Mouse (Mus musculus) layer of hippocampus, postnatal 10 days (tissue): ENCODE data around the gene Pih1d1. TPM values are rescaled to one million over a fixed set of nuclear protein-coding genes. Genes with fewer than 3 reads are reported as not detected.

Source experiments
- DNase-seq, 2 experiments: peaks; one replicate each; pipeline ENCODE4 v3.0.0; 2021; ENCODE audit warnings: low spot score in 2 of 2
- microRNA-seq, 2 experiments: library from miRNA; unstranded; fragments of <30 nt; microRNA quantifications; one replicate each; pipeline ENCODE4 v1.2.0; 2021
- total RNA-seq, 2 experiments: library from RNA; stranded (reverse); gene quantifications; 2 replicates each; pipeline ENCODE4 v1.2.3; 2021

Pih1d1 gene
- total RNA-seq, 2 experiments from 2014 or later: 60.7 to 63.1 TPM

DNA sequence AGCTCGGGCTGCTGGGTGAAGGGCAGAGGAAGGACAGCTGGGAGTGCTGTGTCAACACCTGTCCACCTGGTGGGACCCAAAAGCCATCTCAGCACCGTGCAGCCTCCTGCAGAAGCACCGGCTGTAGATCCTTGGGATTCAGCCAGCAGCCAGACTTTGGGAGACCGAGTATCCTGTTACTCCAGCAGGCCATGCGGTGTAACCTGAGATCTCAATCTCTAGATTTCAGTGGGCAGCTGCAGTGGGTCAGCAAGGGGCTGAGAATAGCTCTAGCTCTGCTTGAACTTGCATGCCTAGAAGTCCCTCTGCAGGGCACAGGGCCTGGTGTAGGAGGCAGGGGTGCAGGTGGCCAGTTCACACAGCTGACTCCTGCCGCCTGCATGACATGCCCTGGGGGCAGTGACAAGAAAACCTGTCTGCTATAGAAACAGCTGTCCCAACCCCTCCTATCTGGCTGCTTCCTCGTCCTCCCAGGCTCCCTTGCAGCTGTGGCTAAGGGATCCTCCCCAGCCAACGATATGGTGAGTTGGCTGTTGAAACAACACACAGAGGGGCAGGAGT, 37.8 kb downstream of the Pih1d1 start:
- DNase-seq: no peak

DNA sequence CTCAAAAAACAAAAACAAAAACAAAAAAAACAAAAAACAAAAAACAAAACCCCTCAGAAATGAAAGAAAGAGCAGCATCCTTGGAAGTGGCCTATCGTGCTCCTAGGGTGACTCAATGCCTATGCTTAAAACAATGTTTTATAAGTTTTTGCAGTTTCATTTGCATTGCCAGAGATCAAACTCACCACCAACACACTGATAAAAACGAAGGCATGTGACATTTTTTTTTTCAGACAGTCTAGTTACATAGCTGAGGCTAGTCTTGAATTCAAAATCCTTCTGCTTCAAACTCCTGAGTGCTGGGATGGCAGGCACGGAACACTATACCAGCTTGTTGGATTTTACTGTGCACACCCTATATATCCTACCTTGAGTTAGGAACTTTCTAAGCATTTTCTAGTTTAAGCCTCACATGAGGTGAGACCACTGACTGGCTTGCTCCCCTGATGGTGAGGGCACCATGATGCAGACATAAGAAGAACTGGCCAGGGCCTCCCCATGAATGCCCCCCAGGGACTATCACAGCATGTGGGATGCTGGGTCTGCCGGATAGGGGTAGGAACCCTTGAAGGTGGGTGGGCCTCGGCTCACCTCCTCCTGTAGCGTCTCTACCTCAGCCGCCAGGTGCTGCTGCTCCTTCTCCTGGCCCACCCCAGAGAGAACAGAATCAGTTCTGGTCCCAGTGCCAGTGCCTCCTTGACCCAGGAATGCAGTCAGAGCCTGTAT, 38.6 kb downstream of the Pih1d1 start:
- DNase-seq: no peak

GRCm38 (mm10) chr7:45193406-45193805, 39.3 kb downstream of the Pih1d1 start:
- no peak for DNase-seq

DNA sequence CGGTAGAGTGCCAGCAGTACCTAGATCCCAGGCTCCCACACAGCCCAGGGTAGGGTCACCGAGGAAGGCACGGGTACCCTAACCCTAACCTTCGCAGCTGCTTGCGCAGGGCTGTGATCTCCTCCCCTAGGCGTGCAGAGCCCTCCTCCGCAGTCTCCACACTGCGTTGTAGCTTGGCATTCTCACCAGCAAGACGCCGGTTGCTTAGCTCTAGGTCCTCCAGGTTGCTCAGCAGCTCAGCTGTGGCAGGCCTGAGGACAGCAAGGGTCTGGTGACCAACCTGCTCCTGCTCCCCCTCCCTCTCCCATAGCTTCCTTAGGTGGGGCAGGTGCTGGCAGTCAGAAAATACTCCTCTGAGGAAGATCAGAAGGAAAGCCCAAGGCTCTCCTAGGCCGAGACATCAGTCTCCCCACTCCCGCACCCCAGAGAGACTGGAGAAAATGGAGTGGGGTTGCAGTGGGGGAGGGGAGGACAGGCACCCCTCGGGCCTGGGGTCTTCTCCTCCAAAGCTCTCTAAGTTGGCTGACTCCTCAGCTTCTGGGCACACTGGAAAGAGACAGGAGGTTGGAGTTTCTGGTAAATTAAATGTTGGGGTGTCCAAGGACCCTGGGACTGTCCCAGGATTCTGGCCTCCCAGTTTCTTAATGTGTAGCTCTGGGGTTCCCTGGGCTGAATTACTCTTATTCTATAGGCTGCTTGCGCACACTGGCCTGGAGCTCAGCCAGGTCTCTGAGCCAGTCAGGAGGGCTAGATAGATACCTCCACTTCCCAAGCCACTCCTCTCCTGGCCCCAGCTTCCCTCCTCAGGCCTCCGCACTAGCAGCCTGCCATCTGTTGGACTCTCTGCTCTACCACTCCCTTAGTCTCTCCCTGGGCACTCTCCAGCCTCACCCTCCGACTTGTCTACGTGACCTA, 40.0 kb downstream of the Pih1d1 start:
- no peak for DNase-seq

DNA sequence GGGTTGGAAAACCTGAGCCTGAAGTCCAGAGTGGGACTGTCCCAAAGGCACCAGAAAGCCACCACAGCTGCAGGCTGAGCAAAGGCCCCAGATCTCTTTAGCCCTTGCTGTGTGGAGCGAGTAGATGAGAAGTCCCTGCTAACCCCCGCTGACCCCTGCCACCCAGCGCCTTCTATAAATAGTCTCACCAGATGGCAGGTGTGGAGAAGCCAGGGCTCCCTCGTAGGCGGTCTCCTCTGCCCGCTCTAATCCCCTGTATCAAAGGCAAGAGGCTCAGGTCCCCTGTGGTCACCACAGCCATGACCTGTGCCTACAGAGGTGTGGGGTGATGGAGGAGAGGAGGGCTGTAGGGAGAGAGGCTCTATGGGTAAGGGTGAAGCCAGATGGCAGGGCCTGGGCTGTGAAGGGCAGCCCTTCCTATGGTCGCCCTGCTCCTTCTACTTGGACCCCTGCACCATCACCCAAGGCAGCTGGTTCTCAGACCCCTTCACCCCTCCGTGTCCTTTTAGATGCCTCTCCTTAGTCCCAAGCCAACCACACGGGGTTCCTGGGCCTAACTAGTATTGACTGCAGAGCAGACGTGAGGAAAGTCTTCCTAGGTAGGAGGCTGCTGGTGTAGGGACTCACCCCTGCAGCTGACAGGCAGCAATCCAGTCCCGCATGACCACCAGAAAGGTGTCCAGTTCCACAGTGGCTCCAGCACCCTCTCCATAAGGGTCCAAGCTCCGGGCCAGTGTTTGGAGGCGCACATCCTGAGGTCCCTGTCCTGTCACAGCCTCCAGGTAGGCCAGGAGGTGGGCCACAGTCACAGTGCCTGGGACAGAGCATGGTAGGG, 41.5 kb downstream of the Pih1d1 start:
- no peak for DNase-seq

DNA sequence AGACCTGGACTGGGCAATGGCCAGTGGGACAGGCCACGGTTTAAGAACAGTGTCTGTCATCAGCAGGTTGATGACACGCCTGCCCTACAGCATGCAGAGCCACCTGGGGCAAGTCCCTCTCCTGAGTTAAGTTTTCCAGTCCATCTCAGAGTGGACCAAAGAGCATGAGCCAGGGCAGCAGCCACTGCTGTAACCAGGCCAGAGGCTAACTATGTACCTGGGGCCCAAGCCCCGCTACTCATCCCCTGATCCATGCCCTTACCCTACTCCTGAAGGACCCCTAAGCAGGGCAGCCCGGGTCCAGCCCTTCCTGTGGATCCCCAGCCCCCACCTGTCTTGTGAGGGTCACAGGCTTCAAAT, 42.1 kb downstream of the Pih1d1 start:
- DNase-seq: no peak

DNA sequence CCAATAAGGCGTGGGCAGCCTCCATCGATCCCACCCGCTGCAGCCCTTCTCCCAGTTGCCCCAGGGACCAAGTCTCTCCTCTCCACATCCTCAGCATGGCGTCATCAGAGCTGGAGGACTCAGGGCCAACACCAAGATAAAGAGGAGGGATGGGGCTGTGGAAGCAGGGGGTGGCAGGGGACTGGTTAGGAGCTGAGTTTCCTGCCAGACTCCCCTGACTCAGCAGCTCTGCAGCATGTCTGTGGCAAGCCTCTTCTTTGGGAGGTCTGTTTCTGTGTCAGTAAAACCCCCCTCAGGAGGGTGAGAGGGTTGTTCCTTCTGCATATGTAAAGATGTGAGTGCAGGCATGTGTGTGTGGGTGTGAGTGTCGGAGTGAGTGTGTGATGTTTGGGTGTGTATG, 42.9 kb downstream of the Pih1d1 start:
- DNase-seq: no peak

- DNase-seq: peak; percentile 72 to 81
Measured at GRCm38 (mm10) chr7:45198435-45198834, 44.3 kb downstream of the Pih1d1 start.

GRCm38 (mm10) chr7:45198961-45199360, 44.9 kb downstream of the Pih1d1 start:
- DNase-seq: no peak

DNA sequence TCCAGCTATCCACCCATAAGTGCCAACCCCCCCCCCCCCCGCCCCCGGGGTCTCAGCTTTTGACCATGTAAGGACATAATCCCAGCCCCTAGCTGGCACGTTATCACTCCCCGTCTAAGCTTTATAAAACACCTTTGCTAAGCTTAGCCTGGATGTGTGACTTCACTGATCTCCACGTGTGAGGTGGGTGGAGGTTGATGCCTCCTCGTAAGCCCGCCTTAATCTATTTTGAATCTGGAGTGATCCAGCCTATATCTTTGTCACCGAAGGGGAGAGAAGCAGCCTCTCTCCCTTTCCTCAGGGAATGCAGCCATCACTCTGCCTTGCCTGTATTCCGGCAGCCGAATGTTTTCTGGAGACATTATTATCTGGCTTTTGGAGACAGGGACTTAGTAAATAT, 48.6 kb downstream of the Pih1d1 start:
- DNase-seq: no peak

- DNase-seq: peak; percentile 90 to 92
Measured at GRCm38 (mm10) chr7:45204380-45205143, 50.5 kb downstream of the Pih1d1 start, which contains the start of gene Ccdc155. TSS of gene Ccdc155 (minus strand) at chr7:45204892.

DNA sequence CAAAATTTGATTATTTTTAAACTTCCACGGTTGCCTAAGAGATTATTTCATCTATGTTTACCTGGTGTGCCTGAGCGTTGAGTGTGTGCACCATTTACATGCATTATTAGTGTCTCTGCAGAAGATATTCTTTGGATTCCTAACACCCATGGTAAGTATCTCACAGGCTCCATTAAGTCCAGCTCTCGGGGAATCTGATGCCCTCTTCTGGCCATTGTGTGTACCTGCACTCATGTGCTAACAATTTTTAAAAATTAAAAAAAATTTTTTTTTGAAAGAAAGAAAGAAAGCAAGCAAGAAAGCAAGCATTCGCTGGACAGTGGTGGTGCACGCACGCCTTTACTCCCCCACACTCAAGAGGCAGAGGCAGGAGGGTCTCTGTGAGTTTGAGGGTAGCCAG, 54.2 kb downstream of the Pih1d1 start:
- no peak for DNase-seq

Small RNA genes lying within 50 kb of the gene (microRNA-seq; reads per million reads assigned to microRNA genes)
- 400 to 784 reads per million in 2 experiments for gene Mir150
- 15.2 to 16.3 reads per million in 2 experiments for gene Mir5121
- 1.1 to 2.5 reads per million in 2 experiments for gene Mir7055

Other genes starting within 250 kb of the Pih1d1 start
- 100 to 1,000 TPM; 261 to 290 TPM for gene Ap2a1, start 224.8 kb upstream of the Pih1d1 start, total RNA-seq
- gene Tsks, start 211.1 kb upstream of the Pih1d1 start, total RNA-seq: under 1 TPM; 0.25 to 0.64 TPM
- gene Cpt1c, start 179.5 kb upstream of the Pih1d1 start, total RNA-seq: 100 to 1,000 TPM in 1 of 2 experiments, 10 to 100 TPM in 1; 99.2 to 101 TPM
- gene Prmt1, start 167.7 kb upstream of the Pih1d1 start, total RNA-seq: 100 to 1,000 TPM; 232 to 248 TPM
- 10 to 100 TPM; 38.1 to 42.5 TPM for gene Irf3, start 156.7 kb upstream of the Pih1d1 start, total RNA-seq
- 1 to 10 TPM; 5.4 to 5.5 TPM for gene Bcl2l12, start 155.6 kb upstream of the Pih1d1 start, total RNA-seq
- gene Scaf1, start 137.9 kb upstream of the Pih1d1 start, total RNA-seq: 100 to 1,000 TPM; 141 to 145 TPM
- gene Rras, start 136.3 kb upstream of the Pih1d1 start, total RNA-seq: 10 to 100 TPM; 12.2 to 12.3 TPM
- 10 to 100 TPM; 69.1 to 70.3 TPM for gene Prr12, start 101.4 kb upstream of the Pih1d1 start, total RNA-seq
- 10 to 100 TPM; 47.2 to 51.6 TPM for gene Nosip, start 91.9 kb upstream of the Pih1d1 start, total RNA-seq
- gene Prrg2, start 91.6 kb upstream of the Pih1d1 start, total RNA-seq: 10 to 100 TPM in 1 of 2 experiments, 1 to 10 TPM in 1; 6.9 to 10.1 TPM
- gene Rcn3, start 62.1 kb upstream of the Pih1d1 start, total RNA-seq: 10 to 100 TPM; 11.4 to 11.9 TPM
- gene Fcgrt, start 50.5 kb upstream of the Pih1d1 start, total RNA-seq: 10 to 100 TPM; 17.9 to 23.1 TPM
- 100 to 1,000 TPM; 456 to 554 TPM for gene Rps11, start 29.9 kb upstream of the Pih1d1 start, total RNA-seq
- 100 to 1,000 TPM; 946 to 985 TPM for gene Rpl13a, start 25.5 kb upstream of the Pih1d1 start, total RNA-seq
- not detected for gene Gm45713, start 18.1 kb upstream of the Pih1d1 start, total RNA-seq
- 1 to 10 TPM; 4.3 to 6.0 TPM for gene Flt3l, start 17.9 kb upstream of the Pih1d1 start, total RNA-seq
- 10 to 100 TPM; 12.2 to 17.3 TPM for gene Aldh16a1, start 281 bp downstream of the Pih1d1 start, total RNA-seq
- 1,000 to 10,000 TPM; 1,094 to 1,136 TPM for gene Slc17a7, start 9.6 kb downstream of the Pih1d1 start, total RNA-seq
- gene Gfy, start 25.3 kb downstream of the Pih1d1 start, total RNA-seq: under 1 TPM; 0.18 to 0.43 TPM
- gene Pth2, start 26.7 kb downstream of the Pih1d1 start, total RNA-seq: not detected
- gene Ccdc155, start 50.6 kb downstream of the Pih1d1 start, total RNA-seq: 1 to 10 TPM; 2.2 to 2.9 TPM
- 10 to 100 TPM in 1 of 2 experiments, 1 to 10 TPM in 1; 8.3 to 10.7 TPM for gene Dkkl1, start 57.8 kb downstream of the Pih1d1 start, total RNA-seq
- gene Tead2, start 61.5 kb downstream of the Pih1d1 start, total RNA-seq: 10 to 100 TPM; 12.5 to 13.7 TPM
- 1 to 10 TPM; 4.6 to 5.0 TPM for gene Cd37, start 84.8 kb downstream of the Pih1d1 start, total RNA-seq
- gene Slc6a16, start 86.8 kb downstream of the Pih1d1 start, total RNA-seq: 1 to 10 TPM; 1.0 to 1.2 TPM
- gene Slc6a21, start 123.2 kb downstream of the Pih1d1 start, total RNA-seq: not detected
- gene Trpm4, start 179.5 kb downstream of the Pih1d1 start, total RNA-seq: 10 to 100 TPM; 19.6 to 20.9 TPM
- under 1 TPM; 0.85 to 0.96 TPM for gene Hrc, start 181.0 kb downstream of the Pih1d1 start, total RNA-seq
- 100 to 1,000 TPM; 124 to 128 TPM for gene Ppfia3, start 212.7 kb downstream of the Pih1d1 start, total RNA-seq
- gene Lin7b, start 216.3 kb downstream of the Pih1d1 start, total RNA-seq: 100 to 1,000 TPM; 137 to 163 TPM
- gene Snrnp70, start 241.4 kb downstream of the Pih1d1 start, total RNA-seq: 100 to 1,000 TPM; 393 to 440 TPM